Mouse (Mus musculus): ENCODE data around the gene Odr4. TPM values are rescaled to one million over a fixed set of nuclear protein-coding genes. Genes with fewer than 3 reads are reported as not detected.

Gene Odr4
- total RNA-seq (2021) = 10 to 100 TPM; 43.0 to 43.3 TPM
- long read RNA-seq, experiment 1, transcript Odr4-205 (14 exons, 3,273 nt) = major isoform, 38 of 72 reads
- long read RNA-seq, experiment 1, partial matches to known transcripts = 2 of 72 reads
- long read RNA-seq, experiment 1, other reads (novel, unspliced or antisense) = 30 of 72 reads
- long read RNA-seq, experiment 2, transcript Odr4-205 (14 exons, 3,273 nt) = major isoform, 17 of 36 reads
- long read RNA-seq, experiment 2, partial matches to known transcripts = 4 of 36 reads
- long read RNA-seq, experiment 2, other reads (novel, unspliced or antisense) = 14 of 36 reads

DNA sequence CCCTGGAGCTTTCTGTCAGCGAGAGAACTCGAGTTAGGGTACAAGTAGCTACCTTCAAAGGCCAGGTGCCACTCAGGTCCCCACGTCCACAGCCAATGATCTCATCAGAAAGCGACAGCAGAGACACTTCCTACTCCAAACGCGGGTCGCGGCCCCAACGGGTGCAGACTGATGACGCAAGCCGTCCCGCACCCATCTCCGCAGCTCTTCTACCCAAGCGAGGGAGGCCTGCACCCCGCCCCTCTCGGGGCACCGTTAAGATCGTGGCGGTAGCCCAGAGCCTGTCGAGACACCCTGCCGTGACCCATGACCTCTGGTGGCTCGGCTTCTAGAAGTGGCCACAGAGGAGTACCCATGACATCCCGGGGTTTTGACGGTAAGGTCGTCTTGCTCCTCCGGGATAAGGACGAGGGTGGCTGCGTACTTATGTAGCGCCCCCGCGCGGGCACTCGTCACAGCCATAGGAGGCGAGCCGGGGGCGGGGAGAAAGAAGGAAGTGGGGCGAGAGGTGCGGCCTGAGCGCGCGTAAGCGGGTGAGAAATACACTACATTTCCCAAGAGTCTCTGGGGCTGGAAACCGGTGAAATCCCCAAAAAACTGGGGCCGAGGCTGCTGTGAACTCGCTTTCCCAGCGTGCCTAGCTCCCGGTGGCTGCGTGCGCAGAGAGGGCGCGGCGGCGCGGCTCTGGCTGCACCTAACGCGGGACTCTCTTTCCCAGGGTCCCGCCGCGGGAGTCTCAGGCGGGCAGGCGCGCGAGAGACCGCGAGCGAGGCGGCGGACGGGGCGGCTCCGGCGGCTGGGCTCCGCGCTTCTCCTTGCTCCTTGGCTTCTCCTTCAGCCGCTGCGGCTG lies at the start of gene Odr4, which contains the start of gene Tpr:
Gene Odr4, minus strand, starts transcription at position 443 of the 850 bp plus-strand sequence.
Gene Tpr, plus strand, starts transcription at position 201 of the 850 bp plus-strand sequence.
- peak; percentile 99 for DNase-seq (ENCODE audit: low spot score in 2 of 2)

DNA sequence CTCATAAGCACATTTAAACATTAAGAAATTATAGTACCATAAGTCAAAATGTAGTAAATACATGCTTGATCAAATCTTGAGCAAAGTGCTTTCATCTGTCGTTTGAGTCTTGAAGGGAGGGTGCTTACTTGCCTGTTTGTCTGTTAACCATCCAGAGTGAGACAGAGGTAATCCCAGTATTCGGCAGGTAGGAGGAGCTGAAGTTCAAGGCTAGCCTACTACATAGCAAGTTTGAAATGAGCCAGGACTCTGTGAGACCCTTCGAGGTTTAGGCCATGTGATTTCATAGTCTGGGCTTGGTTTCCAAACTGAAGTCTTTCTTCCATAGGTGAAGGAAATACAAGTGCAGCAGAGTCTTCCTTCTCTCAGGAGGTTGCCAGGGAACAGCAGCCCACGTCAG lies 48.9 kb upstream of the Odr4 start:
- DNase-seq (ENCODE audit: low spot score in 2 of 2) = no peak

DNA sequence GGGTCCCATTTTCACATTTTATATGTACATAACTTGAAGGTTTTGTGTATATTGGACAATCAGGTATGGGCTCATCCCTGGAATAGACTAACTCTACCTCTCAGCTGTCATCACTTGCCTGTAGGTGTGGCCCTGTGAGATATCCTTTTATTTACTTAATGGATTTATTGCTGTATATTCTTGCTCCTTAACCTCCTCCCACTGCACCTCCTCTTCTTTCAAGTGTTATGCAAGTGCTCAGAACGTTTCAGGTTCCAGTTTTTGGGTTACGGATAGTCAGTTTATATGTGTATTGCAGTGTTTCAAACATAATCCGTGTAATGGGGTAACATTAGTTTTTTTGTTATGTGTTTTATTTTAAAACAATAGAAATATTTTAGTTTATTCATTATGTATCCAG lies 45.8 kb upstream of the Odr4 start:
- DNase-seq (ENCODE audit: low spot score in 2 of 2) = no peak

DNA sequence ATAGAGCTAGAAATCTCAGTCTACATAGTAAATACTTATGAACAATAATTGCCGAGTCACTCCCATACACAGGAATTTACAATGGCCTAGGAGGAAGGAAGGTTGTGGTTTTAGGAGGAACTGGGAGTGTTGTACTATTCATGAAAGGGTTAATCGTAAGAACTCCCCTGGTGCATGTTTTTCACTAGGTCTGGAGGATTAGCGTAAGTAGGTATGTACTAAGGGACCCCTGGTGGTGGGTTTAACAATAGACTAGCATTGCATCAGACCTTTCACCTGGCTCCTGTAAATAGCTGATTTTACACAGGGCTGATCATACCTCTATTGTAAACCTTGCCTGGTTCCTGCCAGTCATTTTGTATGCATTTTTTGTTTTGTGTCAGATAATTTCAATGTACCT lies 33.3 kb upstream of the Odr4 start:
- no peak for DNase-seq (ENCODE audit: low spot score in 2 of 2)

DNA sequence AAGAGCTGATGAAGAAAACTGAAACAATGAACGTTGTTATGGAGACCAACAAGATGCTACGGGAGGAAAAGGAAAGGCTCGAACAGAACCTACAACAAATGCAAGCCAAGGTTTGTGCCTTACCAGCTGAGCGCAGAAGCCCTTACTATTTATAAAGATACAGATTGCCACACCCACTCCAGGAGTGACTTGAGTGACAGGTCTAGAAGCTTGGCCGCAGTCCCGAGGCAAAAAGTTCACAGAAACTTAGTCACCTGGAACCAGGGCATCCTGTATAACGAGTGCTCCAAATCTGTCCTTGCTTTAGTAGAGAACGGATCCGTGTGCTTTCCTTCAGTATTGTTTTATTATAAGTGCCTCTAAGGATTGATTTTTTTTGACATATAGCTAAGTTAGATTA lies 32.8 kb upstream of the Odr4 start:
- no peak for DNase-seq (ENCODE audit: low spot score in 2 of 2)

DNA sequence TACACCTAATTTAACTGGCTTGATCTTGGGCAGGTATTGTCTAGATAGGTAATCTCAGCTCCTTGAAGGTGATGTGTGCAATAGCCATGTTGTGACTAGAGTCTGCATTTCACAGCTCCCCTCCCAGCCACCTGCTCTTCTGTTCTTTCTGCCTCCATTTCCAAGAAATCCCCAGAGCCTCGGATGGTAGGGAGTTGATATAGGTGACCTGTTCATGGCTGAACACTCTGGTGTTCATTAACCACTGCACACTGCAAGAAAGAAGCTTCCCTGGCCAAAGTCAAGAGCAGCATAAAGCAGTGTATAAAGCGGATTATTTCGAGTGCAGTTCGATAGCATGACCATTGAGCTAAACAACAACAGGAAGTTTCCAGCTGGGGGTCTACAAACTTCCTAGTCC lies 25.5 kb upstream of the Odr4 start:
- no peak for DNase-seq (ENCODE audit: low spot score in 2 of 2)

DNA sequence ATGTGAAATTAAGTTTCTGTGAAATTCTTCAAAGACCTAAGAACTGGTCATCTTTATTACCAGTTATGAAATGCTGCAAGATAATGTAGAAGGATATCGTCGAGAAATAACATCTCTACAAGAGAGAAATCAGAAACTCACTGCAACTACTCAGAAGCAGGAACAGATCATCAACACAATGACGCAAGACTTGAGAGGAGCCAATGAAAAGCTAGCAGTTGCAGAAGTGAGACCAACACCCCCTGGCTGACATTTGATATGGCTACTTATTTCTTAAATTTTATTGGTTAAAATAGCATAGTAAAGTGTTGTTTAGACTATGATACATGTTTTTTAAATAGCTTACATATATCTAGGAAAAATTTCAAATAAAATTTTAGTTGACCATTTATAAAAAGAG lies 23.1 kb upstream of the Odr4 start:
- DNase-seq (ENCODE audit: low spot score in 2 of 2) = no peak

DNA sequence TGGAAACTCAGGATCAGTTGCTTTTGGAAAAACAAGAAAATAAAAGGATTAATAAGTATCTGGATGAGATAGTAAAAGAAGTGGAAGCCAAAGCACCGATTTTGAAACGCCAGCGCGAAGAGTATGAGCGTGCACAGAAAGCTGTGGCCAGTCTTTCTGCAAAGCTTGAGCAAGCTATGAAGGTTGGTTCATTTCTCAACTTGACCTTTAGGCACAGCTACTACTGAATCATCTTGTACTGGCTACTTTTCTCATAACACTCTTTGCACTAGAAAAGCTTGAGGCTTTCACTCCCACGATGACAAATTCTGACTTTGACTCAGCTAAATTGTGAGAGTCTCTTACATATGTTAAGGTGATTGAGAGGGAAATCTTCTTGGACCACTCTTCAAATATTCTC lies 17.1 kb upstream of the Odr4 start:
- DNase-seq (ENCODE audit: low spot score in 2 of 2) = no peak

DNA sequence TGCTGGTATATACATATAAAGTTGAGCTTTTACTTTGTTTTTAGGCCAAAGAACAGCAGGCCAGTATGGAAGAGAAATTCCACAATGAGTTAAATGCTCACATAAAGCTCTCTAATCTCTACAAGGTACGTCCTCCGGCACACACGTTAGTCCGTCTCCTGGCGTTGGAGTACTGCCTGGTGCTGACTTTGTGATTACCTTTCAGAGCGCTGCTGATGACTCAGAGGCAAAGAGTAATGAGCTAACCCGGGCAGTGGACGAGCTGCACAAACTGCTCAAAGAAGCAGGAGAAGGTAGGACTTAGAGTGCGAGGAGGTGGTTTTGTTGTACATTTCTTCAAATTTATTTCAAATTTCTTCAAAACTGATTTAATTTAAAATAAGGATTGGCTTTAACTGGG lies 14.4 kb upstream of the Odr4 start:
- DNase-seq (ENCODE audit: low spot score in 2 of 2) = no peak

DNA sequence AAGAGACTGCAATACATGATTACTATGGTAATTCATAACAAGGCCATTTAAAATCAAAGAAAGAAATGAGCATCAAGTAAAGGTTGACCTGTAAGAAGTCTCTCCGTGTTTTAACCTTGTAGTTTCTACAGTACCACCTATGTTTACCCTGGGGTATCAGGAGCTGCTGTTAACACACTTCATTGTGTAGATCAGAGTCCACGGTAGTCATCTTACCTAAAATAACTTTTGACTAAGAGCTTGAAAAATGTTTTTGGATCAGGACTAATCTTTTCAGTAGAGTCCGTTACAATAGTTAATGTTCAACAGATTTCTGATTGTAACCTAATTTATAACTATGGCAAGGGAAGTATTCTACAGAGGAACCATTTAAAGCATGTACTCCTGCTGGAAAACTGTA lies 11.7 kb upstream of the Odr4 start:
- DNase-seq (ENCODE audit: low spot score in 2 of 2) = no peak

DNA sequence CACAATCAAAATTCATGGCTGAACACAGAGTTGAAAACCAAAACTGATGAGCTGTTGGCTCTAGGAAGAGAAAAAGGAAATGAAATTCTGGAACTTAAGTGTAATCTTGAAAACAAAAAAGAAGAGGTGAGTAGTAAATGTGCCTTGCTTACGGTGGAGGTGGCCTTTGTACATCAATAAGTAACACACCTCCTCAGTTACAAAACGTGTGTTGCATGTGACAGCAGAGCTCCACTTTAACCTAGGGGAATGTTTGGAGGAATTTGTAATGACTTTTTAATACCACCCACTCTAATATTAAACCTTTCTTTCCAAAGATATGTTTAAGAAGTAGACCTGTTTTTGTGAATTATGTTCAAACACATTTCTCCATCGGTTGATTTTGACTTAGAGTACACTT lies 11.0 kb upstream of the Odr4 start:
- DNase-seq (ENCODE audit: low spot score in 2 of 2) = no peak

DNA sequence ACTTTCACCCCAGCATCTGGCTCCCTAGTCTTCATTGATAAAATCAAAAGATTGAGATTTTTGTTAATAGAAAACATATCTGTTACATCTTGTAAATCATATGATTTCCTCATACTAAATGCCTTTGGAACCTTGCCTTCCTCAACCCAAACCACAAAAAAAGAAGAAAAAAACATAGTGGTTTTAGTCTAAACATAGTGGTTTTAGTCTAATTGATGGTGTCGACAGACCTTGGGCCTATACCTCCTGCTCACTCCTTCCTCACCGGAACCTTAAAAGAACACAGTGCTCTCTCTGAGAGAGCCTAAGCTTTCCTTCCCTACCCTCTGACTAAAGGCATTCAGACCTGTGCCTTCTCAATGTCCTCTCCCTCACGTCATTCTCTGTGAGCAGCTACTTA lies 3.1 kb upstream of the Odr4 start:
- no peak for DNase-seq (ENCODE audit: low spot score in 2 of 2)

DNA sequence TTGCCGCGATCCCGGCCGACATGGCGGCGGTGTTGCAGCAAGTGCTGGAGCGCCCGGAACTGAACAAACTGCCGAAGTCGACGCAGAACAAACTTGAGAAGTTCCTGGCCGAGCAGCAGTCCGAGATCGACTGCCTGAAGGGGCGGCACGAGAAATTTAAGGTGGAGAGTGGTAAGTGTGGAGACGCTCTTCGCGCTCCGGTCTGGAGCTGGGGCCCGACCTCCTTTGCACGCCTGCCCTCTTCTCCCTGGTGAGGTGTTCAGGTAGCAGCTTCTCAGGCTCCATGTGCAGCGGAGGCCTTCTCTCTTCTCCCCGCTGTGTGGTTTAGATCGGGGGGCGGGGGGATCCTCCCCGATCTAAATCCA lies 590 bp upstream of the Odr4 start:
- no peak for DNase-seq (ENCODE audit: low spot score in 2 of 2)

DNA sequence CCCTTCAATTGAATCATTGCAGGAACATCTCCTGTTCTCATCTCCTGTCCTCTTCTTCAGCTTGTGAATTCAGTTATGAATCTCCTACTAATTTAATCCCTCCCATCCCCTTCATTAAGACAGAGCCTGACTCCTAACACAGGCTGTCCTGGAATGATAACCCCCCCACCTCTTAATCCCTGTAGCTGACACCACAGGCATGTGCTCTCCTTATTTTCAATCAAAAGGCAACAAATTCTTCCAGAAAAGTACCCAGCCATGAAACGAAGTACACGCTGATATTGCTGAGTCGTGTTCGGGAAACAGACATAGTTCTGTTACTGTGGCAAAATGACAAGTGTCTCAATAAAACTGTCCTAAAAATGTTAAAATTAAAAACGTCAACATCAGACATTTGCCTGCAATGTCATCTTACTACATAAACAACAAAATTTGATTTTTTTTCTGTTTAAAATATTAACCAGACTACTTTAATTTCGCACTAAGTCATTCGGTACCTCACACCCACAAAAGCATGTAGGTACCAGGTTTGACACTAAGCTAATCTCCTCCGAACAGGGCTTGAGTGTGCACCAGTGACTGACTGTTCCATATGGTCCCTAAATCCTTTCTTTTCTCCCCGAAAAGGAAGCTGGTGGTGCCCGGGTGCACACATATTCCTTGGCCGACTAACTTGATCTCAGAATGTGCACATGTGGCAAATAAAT lies 796 bp downstream of the Odr4 start:
- DNase-seq (ENCODE audit: low spot score in 2 of 2) = no peak

DNA sequence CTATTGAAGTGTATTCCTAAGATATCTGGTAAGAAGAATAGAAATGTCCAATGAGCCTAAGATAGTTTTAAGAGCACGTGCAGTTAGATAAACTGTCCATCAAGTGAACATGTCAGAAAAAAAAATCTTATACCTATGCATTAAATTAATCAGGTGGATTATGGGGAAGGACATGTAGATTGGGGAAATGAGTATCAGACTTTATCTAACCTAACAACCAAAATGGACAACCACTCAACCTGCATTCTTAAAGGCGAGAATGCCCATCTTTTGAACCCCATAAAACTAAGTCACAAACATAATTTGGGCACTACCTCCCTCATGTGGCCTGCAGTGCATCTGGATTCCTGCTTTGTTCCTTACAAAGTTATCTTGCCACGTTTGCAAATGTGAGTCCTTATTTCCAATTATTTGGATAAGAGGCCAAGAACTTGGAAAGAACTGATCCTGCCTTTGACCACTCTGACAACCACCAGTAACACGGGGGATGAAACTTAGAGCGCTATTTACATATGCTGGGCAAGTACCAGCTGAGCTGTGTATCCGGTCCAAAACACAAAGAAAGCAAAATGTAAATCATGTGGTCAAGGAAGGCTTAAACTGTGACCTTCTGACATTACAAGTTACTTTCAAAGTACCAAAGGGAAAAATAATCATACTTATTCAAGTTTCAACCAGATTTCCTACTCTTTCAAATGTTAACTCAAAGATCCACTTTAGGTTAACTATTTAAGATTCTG lies 3.3 kb downstream of the Odr4 start:
- DNase-seq (ENCODE audit: low spot score in 2 of 2) = no peak

DNA sequence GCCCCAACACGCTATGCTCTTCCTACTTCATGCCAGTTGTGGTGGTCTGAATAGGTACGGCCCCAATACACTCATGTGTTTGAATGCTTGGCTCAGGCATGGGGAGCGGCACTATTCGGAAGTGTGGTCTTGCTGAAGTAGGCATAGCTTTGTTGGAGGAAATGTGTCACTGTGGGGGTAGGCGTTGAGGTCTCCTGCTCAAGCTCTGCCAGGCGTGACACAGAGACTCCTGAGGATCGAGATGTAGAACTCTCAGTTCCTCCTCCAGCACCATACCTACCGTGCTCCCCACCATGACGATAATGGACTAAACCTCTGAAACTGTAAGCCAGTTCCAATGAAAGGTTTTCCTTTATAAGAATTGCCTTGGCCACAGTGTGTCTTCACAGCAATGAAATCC lies 5.3 kb downstream of the Odr4 start:
- no peak for DNase-seq (ENCODE audit: low spot score in 2 of 2)

DNA sequence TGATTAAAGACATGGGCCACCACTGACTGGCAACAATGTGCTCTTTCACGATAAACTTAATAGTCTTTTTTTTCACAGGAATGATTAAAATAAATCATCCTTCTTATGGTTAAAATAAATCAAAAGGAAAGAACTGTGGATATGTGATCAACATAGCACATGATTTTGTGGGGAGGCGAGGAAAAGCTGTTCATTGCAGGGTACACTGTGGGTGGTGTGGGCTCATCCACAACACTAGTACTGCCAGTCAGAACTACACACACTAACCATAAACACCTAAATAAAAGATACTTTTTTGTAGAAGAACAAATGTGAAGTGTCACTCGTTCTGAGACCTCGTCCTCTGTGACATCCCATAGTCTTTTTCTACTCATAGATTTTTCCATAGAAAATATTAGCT lies 8.7 kb downstream of the Odr4 start:
- DNase-seq (ENCODE audit: low spot score in 2 of 2) = peak in 1 of 2 experiments; percentile 6

DNA sequence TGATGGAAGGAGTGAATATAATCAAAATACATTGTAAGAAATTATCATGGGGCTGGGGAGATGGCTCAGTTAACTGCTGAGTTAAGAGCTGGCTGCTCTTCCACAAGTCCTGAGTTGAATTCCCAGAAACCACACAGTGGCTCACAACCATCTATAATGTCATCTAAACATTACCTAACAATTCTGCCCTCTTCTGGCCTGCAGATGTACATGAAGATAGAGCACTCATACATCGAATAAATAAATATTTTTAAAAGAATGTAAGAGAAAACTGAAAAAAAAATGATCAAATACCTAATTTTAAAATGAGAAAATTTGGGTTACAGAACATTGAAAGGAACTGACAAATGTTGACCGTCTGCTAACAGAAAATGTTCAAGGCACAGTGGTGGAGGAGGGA lies 18.6 kb downstream of the Odr4 start:
- no peak for DNase-seq (ENCODE audit: low spot score in 2 of 2)

DNA sequence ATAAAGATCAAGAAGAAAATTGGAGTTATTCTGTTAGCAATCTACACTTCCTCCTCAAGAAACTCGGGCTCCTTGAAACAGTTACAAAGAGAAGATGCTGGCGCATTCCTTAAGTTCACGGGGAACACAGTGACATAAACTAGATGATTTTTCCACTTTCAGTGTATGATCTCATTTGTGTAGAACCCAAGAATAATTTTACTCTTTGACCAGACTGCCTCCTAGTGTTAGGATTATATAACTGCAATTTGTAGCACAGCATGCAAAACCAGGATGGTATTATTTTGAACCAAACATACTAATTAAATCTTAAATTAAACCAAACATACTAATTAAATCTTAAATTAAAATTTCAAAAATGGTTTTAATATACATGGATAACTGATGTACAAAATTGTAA lies 20.0 kb downstream of the Odr4 start:
- DNase-seq (ENCODE audit: low spot score in 2 of 2) = no peak

DNA sequence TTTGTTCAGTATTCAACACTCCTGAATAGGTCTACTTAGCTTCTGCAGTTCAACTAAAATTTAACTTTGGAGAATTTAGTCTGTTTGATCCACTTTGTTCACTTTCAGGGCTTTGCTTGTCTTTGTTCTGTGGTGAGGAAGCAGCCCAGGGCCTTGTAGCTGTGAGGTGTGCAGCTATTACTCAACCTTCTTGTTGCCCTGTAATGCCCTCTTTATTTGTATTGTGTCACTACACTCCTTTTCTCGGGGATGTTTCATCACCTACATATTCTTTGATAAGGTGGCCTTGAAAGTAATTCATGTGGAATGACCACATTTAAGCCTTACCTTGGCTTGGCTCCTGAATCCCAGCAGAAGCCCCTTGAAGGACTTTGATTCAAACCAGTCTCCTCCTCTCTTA lies 32.0 kb downstream of the Odr4 start:
- DNase-seq (ENCODE audit: low spot score in 2 of 2) = no peak

DNA sequence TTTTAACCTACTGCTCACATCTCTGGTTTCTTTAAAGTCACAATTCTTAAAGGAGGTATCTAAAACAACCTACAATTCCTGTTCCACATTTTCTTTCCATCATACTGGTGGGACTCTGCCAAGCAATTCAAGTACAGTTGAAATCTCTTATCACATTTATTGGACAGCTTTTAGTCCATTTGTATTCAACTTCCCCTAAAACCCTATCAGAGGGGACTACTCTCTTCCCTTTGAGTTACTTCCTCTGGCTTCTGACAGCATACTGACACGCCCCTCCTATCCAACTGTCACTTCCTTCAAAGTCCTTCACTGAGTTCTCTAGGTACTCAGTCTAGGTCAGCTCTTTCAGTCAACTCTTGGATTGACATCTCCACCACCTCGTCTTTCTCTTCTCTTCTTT lies 57.8 kb downstream of the Odr4 start:
- DNase-seq (ENCODE audit: low spot score in 2 of 2) = no peak
